Mouse (Mus musculus) neural tube, embryonic 12.5 days (tissue): Measurements from ENCODE around the gene Tmod2. TPM values are rescaled to one million over a fixed set of nuclear protein-coding genes. Genes with fewer than 3 reads are reported as not detected.
A peak's percentile ranks its signal among the peaks of the same experiment; 100 is the strongest.
"Not testable (repeated sequence)": the region's sequence is repeated elsewhere in the genome, so short reads cannot be mapped to it uniquely, and the experiment has no call there.

Source experiments
- ATAC-seq: fragments of 200-750 bp; cut with Nextera tagmentation; 2 replicates; pipeline ENCODE4 v1.8.0; 2017; ENCODE audit warnings: low read depth, mild to moderate bottlenecking, moderate TSS enrichment, moderate library complexity; ENCODE audit not compliant: low FRiP score
- H3K27ac ChIP-seq: fragments of 300-500 bp; sonication (generic); 2 replicates; pipeline ENCODE4 v1.5.1; 2016
- H3K27me3 ChIP-seq: fragments of 300-500 bp; sonication (generic); replicated peaks from 2 replicates; pipeline ENCODE4 v1.6.1; 2016; ENCODE audit warnings: mild to moderate bottlenecking
- H3K36me3 ChIP-seq: fragments of 300-500 bp; sonication (generic); 2 replicates; pipeline ENCODE4 v1.6.1; 2016; ENCODE audit warnings: mild to moderate bottlenecking
- H3K4me1 ChIP-seq: fragments of 300-500 bp; sonication (generic); 2 replicates; pipeline ENCODE4 v1.6.1; 2016
- H3K4me2 ChIP-seq: fragments of 300-500 bp; sonication (generic); replicated peaks from 2 replicates; pipeline ENCODE4 v1.6.1; 2016; ENCODE audit warnings: mild to moderate bottlenecking
- H3K4me3 ChIP-seq: fragments of 300-500 bp; sonication (generic); 2 replicates; pipeline ENCODE4 v1.5.1; 2016
- H3K9ac ChIP-seq: fragments of 300-500 bp; sonication (generic); 2 replicates; pipeline ENCODE4 v1.6.1; 2016; ENCODE audit warnings: mild to moderate bottlenecking
- H3K9me3 ChIP-seq: fragments of 300-500 bp; sonication (generic); 2 replicates; pipeline ENCODE4 v1.6.1; 2016; ENCODE audit warnings: mild to moderate bottlenecking
- WGBS: fragments of 180-500 bp; shearing (Covaris S2); methylation state at CpG from one replicate; pipeline ENCODE4 v1.1.7; 2016; 5-methylcytosine and 5-hydroxymethylcytosine counted together
- polyA plus RNA-seq: library from polyadenylated mRNA; unstranded; fragments of >200 nt; fragmentation: Nextera tagmentation; extraction: Ambion mirVana; gene quantifications from 2 replicates; pipeline ENCODE4 v1.2.1, GENCODE M21; 2016

Gene Tmod2
- 114 and 117 TPM in 2 replicates for polyA plus RNA-seq

- Histone ChIP-seq H3K4me3 (peak within 1 kb of the TSS; percentile 77), H3K4me2 (peak within 1 kb of the TSS; percentile 77), H3K27ac (peak within 1 kb of the TSS; percentile 62; the same call in 1 of the 2 replicates), H3K9ac (peak within 1 kb of the TSS; percentile 76), H3K36me3 (no peaks in the 10 kb centered on the region), H3K4me1 (no peaks in the 10 kb centered on the region), H3K9me3 (no peaks in the 10 kb centered on the region), H3K27me3 (no peaks in the 10 kb centered on the region)
- ATAC-seq = peak; percentile 90
- WGBS = under 1% methylated on average over 74 of the region's 74 CpGs
These were observed at the start of gene Tmod2 for GRCm38 (mm10) chr9:75610571-75611493. Tmod2 (minus strand) TSS chr9:75611325.

DNA sequence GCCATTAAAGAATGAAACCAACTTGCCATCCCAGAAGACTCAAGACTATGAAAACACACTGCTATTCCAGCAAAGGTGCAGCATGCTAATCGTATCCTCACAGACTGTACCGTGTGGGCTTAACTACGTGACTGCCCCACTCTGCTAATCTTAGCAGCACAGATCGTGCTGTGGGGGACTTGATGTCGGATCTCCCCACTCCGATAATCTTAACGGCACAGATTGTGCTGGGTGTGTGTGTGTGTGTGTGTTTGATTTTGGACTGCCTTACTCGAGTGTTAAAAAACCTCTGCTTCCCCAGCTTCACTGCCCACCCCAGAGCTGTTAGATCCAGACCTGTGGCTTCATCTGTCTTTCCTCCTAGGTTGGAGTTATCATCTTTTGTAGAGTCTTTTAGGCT is 49.8 kb upstream of the Tmod2 start:
- 93% methylated on average over 8 of the region's 8 CpGs for WGBS

DNA sequence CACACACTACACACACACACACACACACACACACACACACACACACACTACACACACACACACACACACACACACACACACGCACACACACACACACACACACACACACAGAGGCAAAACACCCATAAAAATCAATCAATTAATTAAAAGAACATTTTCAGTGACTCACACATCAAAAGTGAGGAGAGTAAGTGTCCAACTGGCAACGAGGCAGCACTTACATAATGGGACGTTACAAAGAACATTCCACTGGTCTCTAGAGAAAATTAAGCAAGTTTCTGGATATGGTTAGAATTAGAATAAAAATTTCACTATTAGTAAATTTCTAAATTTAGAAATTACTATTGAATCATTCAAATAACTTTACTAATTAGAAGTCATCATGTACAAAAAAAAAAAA is 45.3 kb upstream of the Tmod2 start:
- H3K9me3 ChIP-seq, H3K9ac ChIP-seq, H3K4me2 ChIP-seq, H3K4me3 ChIP-seq, H3K27ac ChIP-seq, H3K27me3 ChIP-seq, ATAC-seq, H3K4me1 ChIP-seq: not testable (repeated sequence)
- WGBS = 88% methylated on average over 3 of the region's 3 CpGs
- peaks cover 44% of the 10 kb centered on the region for H3K36me3 ChIP-seq

More for the DNA sequence above, 49.8 kb upstream of the Tmod2 start:
- Histone ChIP-seq H3K9me3 (no peaks in the 10 kb centered on the region), H3K4me3 (no peak overlapping the region), H3K27me3 (no peaks in the 10 kb centered on the region), H3K27ac (no peak overlapping the region), H3K36me3 (peaks cover 50% of the 10 kb centered on the region), H3K4me1 (no peaks in the 10 kb centered on the region), H3K9ac (no peak overlapping the region), H3K4me2 (no peak overlapping the region)
- ATAC-seq = no peak

GRCm38 (mm10) chr9:75653981-75654911 is 43.1 kb upstream of the Tmod2 start:
- peaks cover 47% of the 10 kb centered on the region for H3K36me3 ChIP-seq
- no peak for ATAC-seq
- no peak overlapping the region for H3K4me2 ChIP-seq
- H3K27ac ChIP-seq = no peak overlapping the region
- H3K27me3 ChIP-seq = no peaks in the 10 kb centered on the region
- no peak overlapping the region for H3K9ac ChIP-seq
- no peaks in the 10 kb centered on the region for H3K4me1 ChIP-seq
- no peak overlapping the region for H3K4me3 ChIP-seq
- no peaks in the 10 kb centered on the region for H3K9me3 ChIP-seq
- 61% methylated on average over 12 of the region's 12 CpGs for WGBS

DNA sequence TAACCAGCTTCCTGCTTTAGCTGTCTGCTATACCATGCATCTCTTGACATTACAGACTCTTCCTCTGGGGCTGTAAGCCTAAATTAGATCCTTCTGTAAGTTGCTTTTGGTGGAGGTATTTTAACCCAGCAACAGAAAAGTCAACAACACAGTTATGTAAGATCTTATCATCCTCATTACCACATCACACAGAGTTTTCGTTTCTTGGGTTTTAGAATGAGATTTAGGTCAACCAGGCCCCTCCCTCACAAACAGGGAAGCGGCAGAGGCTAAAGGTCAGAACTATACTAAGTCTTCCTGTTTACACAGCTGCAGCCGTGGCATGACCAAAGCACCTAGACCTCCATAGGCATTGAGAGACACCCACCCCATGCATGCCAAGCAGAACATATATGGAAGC is 34.3 kb upstream of the Tmod2 start:
- Histone ChIP-seq H3K9me3 (no peaks in the 10 kb centered on the region), H3K27ac (no peak overlapping the region), H3K4me1 (no peaks in the 10 kb centered on the region), H3K36me3 (peaks cover 51% of the 10 kb centered on the region), H3K4me3 (no peak overlapping the region), H3K4me2 (no peak overlapping the region), H3K27me3 (no peaks in the 10 kb centered on the region), H3K9ac (no peak overlapping the region)
- no peak for ATAC-seq
- WGBS = 60% methylated on average over 3 of the region's 3 CpGs

- no peak overlapping the region for H3K4me3 ChIP-seq
- whole genome bisulfite sequencing = 93% methylated on average over 4 of the region's 4 CpGs
- ATAC-seq = no peak
- H3K4me2 ChIP-seq = no peak overlapping the region
- H3K36me3 ChIP-seq = no peaks in the 10 kb centered on the region
- no peaks in the 10 kb centered on the region for H3K27me3 ChIP-seq
- no peaks in the 10 kb centered on the region for H3K4me1 ChIP-seq
- H3K9me3 ChIP-seq = no peaks in the 10 kb centered on the region
- 0 out of 2 replicates have a peak overlapping the region, but pooled peaks have one; percentile 3 for H3K9ac ChIP-seq
- H3K27ac ChIP-seq = no peak overlapping the region
These were observed 23.1 kb upstream of the Tmod2 start for GRCm38 (mm10) chr9:75634226-75634625.

- WGBS = 76% methylated on average over 8 of the region's 8 CpGs
- no peaks in the 10 kb centered on the region for H3K36me3 ChIP-seq
- no peaks in the 10 kb centered on the region for H3K9me3 ChIP-seq
- no peak for ATAC-seq
- H3K27me3 ChIP-seq = no peaks in the 10 kb centered on the region
- no peak overlapping the region for H3K27ac ChIP-seq
- no peak overlapping the region for H3K4me2 ChIP-seq
- H3K4me3 ChIP-seq = no peak overlapping the region
- no peaks in the 10 kb centered on the region for H3K4me1 ChIP-seq
- no peak overlapping the region for H3K9ac ChIP-seq
These were observed 22.5 kb upstream of the Tmod2 start for GRCm38 (mm10) chr9:75633603-75634002.

GRCm38 (mm10) chr9:75632902-75633301 is 21.8 kb upstream of the Tmod2 start:
- Histone ChIP-seq H3K9ac (no peak overlapping the region), H3K4me1 (no peaks in the 10 kb centered on the region), H3K27me3 (no peaks in the 10 kb centered on the region), H3K4me2 (no peak overlapping the region), H3K4me3 (no peak overlapping the region), H3K9me3 (no peaks in the 10 kb centered on the region), H3K36me3 (no peaks in the 10 kb centered on the region), H3K27ac (no peak overlapping the region)
- 57% methylated on average over 1 of the region's 1 CpGs for WGBS
- ATAC-seq = no peak

DNA sequence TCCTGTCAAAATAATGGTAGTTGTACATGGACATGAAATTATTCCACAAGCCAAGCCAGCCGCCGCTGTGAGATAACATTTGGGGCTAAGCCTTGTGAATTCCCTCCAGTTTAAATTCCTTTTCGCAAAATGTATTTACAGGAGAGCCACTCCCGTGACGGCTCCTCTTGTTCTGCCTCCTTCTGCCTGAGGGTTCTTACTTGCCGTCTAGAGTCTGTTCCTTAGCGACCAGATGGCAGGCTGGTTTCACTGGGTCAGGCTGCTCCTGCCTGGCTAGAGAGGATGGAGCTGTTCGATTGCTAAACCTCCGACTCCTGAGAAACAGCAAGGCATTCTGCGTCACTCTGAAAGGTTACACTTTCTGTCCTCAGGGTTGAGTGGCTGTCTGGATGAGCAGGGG is 21.0 kb upstream of the Tmod2 start:
- Histone ChIP-seq H3K4me1 (no peaks in the 10 kb centered on the region), H3K9me3 (no peaks in the 10 kb centered on the region), H3K27ac (no peak overlapping the region), H3K27me3 (no peaks in the 10 kb centered on the region), H3K4me3 (no peak overlapping the region), H3K9ac (no peak overlapping the region), H3K36me3 (no peaks in the 10 kb centered on the region), H3K4me2 (no peak overlapping the region)
- 64% methylated on average over 10 of the region's 10 CpGs for WGBS
- ATAC-seq = no peak

DNA sequence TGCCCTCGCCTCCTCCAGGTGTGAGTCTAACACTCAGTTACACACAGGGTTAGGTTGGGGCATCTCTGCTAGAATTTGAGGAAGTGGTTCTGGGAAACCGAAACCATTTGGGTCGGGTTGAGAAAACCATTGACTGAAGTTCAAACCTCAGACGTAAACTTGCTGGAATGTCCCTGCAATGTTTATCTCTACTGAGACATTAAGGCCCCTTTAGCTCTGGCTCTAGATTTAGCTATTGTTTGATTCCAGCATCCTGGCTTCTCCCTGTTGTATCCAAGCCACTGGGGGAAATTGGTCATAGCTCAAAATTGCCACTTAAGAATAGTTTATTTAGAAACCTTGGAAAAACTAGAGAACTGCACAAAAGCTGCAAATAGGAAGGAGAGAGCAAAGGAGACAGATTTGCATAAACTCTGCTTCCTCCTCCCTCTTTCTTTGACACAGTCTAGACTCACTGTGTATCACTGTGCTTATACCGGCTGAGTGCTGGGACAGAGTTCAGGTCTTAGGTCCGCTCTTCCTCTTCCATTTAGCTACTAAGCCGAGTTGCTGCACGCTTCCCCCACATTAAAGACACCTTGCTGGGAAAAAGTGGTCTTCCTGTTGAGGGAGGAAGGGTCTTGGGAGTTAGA is 19.8 kb upstream of the Tmod2 start:
- Histone ChIP-seq H3K4me3 (no peak overlapping the region), H3K27me3 (no peaks in the 10 kb centered on the region), H3K36me3 (no peaks in the 10 kb centered on the region), H3K9ac (no peak overlapping the region), H3K27ac (no peak overlapping the region), H3K4me1 (no peaks in the 10 kb centered on the region; the same call in 1 of the 2 replicates), H3K4me2 (no peak overlapping the region), H3K9me3 (no peaks in the 10 kb centered on the region)
- 83% methylated on average over 8 of the region's 8 CpGs for WGBS
- ATAC-seq = no peak

- no peaks in the 10 kb centered on the region for H3K9me3 ChIP-seq
- H3K4me2 ChIP-seq = peak overlapping the region; percentile 92
- H3K4me3 ChIP-seq = peak overlapping the region; percentile 67
- peak overlapping the region; percentile 87 for H3K9ac ChIP-seq
- H3K27me3 ChIP-seq = no peaks in the 10 kb centered on the region
- ATAC-seq = no peak
- H3K4me1 ChIP-seq = peaks cover 6% of the 10 kb centered on the region; the same call in 1 of the 2 replicates
- no peaks in the 10 kb centered on the region for H3K36me3 ChIP-seq
- 2% methylated on average over 14 of the region's 14 CpGs for WGBS
- peak overlapping the region; percentile 82 for H3K27ac ChIP-seq
These were observed 15.1 kb upstream of the Tmod2 start for GRCm38 (mm10) chr9:75626308-75626604.
